Mouse (Mus musculus): Measurements from ENCODE around the gene Rhoh. TPM values are rescaled to one million over a fixed set of nuclear protein-coding genes. Genes with fewer than 3 reads are reported as not detected.

Gene Rhoh
- polyA plus RNA-seq, 1 experiment from 2014 or later, result 0.93 TPM

DNA sequence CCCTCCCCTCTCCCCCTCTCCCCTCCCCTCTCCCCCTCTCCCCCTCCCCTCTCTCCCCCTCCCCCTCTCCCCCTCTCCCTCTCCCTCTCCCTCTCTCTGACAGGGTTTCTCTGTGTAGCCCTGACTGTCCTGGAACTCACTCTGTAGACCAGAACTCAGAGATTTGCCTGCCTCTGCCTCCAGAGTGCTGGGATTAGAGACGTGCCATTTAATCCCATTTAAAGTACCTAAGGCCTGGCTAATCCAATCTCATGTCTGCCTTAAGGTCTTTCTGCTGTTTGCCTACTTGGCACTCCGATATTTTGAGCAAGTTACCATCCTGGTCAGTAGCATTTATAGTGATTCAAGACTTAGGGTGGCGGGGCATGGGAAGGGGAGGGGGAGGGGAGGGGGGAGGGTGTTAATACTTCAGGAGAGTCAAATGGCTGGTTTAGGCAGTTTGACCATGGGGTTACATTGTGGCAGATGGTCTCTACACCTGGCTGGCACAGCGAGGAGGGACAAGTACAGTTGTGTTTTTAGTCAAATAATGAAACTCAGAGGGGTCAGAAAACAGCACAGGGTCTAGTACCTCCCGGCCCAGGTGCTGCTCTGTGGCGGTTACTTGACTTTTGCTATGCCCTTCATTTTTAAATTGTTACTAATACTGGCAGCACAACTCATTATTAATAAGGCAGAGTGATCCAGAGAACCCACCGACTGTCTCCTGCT is 1.4 kb downstream of the Rhoh start:
- Histone ChIP-seq H3K4me3 (no peak overlapping the region), H3K4me2 (replicated peaks) (no peak overlapping the region), H3K27ac (no peak overlapping the region), H3K27me3 (no peaks in the 10 kb centered on the region), H3K36me3 (no peaks in the 10 kb centered on the region), H3K9me3 (no peaks in the 10 kb centered on the region), H3K4me1 (peaks cover 13% of the 10 kb centered on the region; the same call in 1 of the 2 replicates), H3K9ac (no peak overlapping the region)
- WGBS, result 92% methylated on average over 7 of the region's 7 CpGs
- no peak for ATAC-seq (ENCODE audit: low FRiP score, low read depth)

DNA sequence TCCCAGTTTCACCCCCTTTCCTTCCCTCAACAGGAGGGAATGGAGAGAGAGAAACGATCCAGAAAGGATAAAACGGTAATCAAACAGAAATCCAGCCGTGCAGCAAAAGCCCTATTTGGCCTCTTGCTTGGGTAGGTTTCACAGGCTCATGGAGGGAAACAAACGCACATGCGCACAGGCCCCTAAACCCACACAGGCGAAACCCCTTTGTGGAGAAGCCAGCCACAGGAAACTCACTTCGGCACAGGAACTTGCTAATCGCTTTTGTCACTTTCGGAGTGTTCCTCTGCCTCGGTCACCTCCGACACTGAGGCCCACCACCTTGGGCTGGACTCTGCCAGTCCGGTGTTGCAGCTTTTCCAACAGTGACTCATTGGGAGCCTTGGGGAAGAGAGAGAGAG is 2.3 kb downstream of the Rhoh start:
- no peak for ATAC-seq (ENCODE audit: low FRiP score, low read depth)
- no peak overlapping the region for H3K9ac ChIP-seq
- H3K4me3 ChIP-seq, result no peak overlapping the region
- no peak overlapping the region for H3K4me2 ChIP-seq (replicated peaks)
- H3K36me3 ChIP-seq, result no peaks in the 10 kb centered on the region
- WGBS, result 83% methylated on average over 12 of the region's 12 CpGs
- no peaks in the 10 kb centered on the region for H3K9me3 ChIP-seq
- no peaks in the 10 kb centered on the region for H3K27me3 ChIP-seq
- H3K27ac ChIP-seq, result no peak overlapping the region
- H3K4me1 ChIP-seq, result peaks cover 13% of the 10 kb centered on the region; the same call in 1 of the 2 replicates

DNA sequence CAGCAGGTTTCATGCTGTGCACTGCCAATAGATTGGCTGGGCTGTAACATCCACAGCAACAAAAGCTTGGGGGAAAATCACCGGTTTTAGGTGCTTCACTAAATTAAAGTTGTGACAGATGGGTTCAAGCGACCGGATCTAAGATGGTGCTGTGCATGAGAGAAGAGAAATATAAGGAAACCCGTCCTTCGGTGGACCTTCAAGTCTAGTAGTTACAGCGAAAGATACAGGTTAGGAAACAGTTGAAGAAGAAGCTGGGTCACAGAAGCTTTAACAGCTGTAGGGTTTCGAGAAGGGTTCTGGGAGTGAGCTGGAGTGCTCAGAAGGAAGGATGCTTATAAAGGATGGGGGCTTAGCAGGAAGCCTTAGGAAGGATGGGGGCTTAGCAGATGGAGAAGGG is 3.5 kb downstream of the Rhoh start:
- Histone ChIP-seq H3K27me3 (no peaks in the 10 kb centered on the region), H3K9me3 (no peaks in the 10 kb centered on the region), H3K4me3 (no peak overlapping the region), H3K9ac (no peak overlapping the region), H3K4me2 (replicated peaks) (no peak overlapping the region), H3K27ac (no peak overlapping the region), H3K4me1 (0 out of 2 replicates have a peak, but pooled peaks cover 3% of the 10 kb centered on the region), H3K36me3 (no peaks in the 10 kb centered on the region)
- 92% methylated on average over 7 of the region's 7 CpGs for WGBS
- no peak for ATAC-seq (ENCODE audit: low FRiP score, low read depth)

DNA sequence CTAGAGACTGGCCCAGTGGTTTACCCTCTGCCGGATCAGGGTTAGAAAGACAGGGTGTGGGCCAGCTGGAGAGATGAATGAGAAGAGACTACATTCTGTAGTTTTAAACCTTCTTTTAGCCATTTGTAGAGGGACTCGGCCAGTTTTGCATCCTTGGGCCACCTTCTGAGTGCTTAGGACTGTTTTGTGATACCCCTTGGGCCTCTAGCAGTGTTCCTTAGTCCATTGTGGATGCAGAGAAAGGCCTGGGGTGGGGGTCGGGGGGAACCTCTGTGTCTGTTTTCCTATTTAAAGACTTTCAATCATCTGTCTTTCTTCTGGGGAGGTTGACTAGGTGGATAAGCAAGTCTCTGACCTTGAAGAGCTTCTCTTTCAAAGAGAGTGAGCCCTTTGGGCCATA is 3.9 kb downstream of the Rhoh start:
- Histone ChIP-seq H3K9me3 (no peaks in the 10 kb centered on the region), H3K4me3 (no peak overlapping the region), H3K4me1 (no peaks in the 10 kb centered on the region), H3K4me2 (replicated peaks) (no peak overlapping the region), H3K27me3 (no peaks in the 10 kb centered on the region), H3K9ac (no peak overlapping the region), H3K27ac (no peak overlapping the region), H3K36me3 (no peaks in the 10 kb centered on the region)
- WGBS, result 81% methylated on average over 3 of the region's 3 CpGs
- no peak for ATAC-seq (ENCODE audit: low FRiP score, low read depth)

DNA sequence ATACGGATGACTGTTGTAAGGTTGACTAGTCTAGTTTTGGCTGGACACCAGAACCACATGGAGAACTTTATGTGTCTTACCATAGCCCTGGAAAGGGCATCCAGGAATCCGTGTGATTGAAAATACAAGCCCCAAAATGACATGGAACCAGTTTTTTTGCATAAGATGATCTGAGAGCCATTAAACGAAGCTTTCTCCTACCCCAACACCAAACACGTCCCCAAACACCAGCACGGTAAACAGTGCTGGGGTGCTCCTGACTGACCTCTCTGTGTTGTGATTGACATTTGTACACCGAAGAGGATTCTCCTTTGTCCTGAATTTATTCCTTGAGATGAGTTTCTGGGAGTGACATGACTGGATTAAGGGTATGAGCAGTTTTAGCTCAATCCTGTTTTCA is 5.6 kb downstream of the Rhoh start:
- no peaks in the 10 kb centered on the region for H3K27me3 ChIP-seq
- H3K36me3 ChIP-seq, result no peaks in the 10 kb centered on the region
- H3K4me2 ChIP-seq (replicated peaks), result no peak overlapping the region
- H3K4me1 ChIP-seq, result no peaks in the 10 kb centered on the region
- 87% methylated on average over 6 of the region's 6 CpGs for WGBS
- no peak for ATAC-seq (ENCODE audit: low FRiP score, low read depth)
- no peak overlapping the region for H3K27ac ChIP-seq
- no peak overlapping the region for H3K4me3 ChIP-seq
- no peak overlapping the region for H3K9ac ChIP-seq
- H3K9me3 ChIP-seq, result no peaks in the 10 kb centered on the region

DNA sequence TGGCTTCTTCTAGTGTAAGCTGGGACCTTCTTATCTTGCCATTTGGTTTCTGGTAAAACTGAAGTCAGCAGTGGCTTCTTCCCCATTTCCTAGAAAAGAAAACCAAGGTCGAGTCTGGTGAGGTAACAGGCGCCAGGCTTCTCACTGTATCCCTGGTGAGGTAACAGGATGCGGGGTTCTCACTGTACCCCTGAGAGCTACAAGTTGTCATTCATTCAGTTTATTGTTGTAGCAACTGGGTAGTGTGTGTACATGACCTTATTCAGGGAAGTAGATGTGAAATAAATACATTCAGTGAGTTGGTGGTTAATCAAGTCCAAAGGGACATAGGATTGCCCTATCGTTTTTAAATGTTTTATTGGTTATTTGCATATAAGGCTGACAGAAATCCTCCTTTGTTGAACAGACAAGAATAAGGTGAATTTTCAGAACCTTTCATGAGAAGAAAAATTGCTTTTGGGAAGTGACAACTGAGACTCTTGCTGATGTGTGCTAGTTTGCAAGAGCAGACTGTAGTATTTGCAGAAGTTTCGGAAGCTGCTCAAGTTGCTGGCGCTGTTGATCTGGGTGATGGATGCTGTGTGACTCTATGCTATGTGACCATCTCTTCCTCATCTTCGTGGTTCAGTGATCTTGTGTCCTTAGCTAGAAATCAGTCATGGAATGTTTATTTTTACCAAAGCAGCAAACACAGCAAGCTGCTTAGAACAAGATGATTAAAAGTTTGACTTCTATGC is 6.5 kb downstream of the Rhoh start:
- ATAC-seq (ENCODE audit: low FRiP score, low read depth), result no peak
- WGBS, result 78% methylated on average over 7 of the region's 7 CpGs
- Histone ChIP-seq H3K9ac (no peak overlapping the region), H3K27ac (no peak overlapping the region), H3K9me3 (no peaks in the 10 kb centered on the region), H3K4me1 (peaks cover 5% of the 10 kb centered on the region; the same call in 1 of the 2 replicates), H3K27me3 (no peaks in the 10 kb centered on the region), H3K4me3 (no peak overlapping the region), H3K4me2 (replicated peaks) (no peak overlapping the region), H3K36me3 (no peaks in the 10 kb centered on the region)

DNA sequence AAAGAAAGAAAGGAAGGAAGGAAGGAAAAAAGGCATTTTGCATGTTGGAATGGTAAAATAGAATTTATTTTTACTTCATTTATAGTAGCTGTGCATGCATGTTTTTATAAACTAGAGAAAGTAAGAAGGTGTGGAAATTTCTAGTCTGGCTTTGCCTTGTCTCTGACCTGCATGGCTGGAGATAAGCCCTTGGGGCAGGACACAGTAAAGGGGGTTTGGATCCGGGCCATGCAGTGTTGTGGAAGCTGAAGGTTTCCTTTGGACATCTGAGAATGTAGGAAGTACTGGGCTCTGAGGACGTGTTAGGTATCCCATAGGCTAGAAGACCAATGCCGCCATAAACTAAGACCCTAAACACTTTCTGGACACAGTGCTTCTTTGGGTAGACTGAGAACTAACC is 7.4 kb downstream of the Rhoh start:
- no peak overlapping the region for H3K9ac ChIP-seq
- WGBS, result 61% methylated on average over 3 of the region's 3 CpGs
- H3K27me3 ChIP-seq, result no peaks in the 10 kb centered on the region
- H3K4me3 ChIP-seq, result no peak overlapping the region
- no peak for ATAC-seq (ENCODE audit: low FRiP score, low read depth)
- no peaks in the 10 kb centered on the region for H3K36me3 ChIP-seq
- H3K9me3 ChIP-seq, result no peaks in the 10 kb centered on the region
- H3K4me1 ChIP-seq, result peaks cover 5% of the 10 kb centered on the region; the same call in 1 of the 2 replicates
- H3K4me2 ChIP-seq (replicated peaks), result no peak overlapping the region
- no peak overlapping the region for H3K27ac ChIP-seq

DNA sequence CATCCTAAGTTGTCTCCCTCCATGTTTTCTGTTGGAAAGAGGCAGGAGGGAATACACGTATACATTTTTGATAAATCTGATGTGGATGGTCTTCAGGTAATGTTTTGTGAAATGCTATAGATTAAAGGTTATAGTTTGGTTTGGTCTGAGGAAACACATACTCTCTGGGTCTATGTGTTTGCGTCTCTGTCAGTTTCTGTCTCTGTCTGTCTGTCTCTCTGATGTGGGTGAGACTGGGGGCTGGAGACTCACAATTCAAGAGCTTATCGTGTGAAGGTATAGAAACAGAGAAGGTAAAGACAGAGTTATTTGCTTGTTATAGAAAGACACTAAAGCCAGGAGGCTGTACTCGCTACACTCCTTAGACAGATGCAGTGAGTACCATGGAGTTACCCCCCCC is 8.6 kb downstream of the Rhoh start:
- 83% methylated on average over 4 of the region's 4 CpGs for WGBS
- Histone ChIP-seq H3K4me3 (no peak overlapping the region), H3K27ac (no peak overlapping the region), H3K36me3 (no peaks in the 10 kb centered on the region), H3K27me3 (no peaks in the 10 kb centered on the region), H3K4me1 (peaks cover 5% of the 10 kb centered on the region; the same call in 1 of the 2 replicates), H3K9me3 (no peaks in the 10 kb centered on the region), H3K9ac (no peak overlapping the region), H3K4me2 (replicated peaks) (no peak overlapping the region)
- ATAC-seq (ENCODE audit: low FRiP score, low read depth), result no peak

DNA sequence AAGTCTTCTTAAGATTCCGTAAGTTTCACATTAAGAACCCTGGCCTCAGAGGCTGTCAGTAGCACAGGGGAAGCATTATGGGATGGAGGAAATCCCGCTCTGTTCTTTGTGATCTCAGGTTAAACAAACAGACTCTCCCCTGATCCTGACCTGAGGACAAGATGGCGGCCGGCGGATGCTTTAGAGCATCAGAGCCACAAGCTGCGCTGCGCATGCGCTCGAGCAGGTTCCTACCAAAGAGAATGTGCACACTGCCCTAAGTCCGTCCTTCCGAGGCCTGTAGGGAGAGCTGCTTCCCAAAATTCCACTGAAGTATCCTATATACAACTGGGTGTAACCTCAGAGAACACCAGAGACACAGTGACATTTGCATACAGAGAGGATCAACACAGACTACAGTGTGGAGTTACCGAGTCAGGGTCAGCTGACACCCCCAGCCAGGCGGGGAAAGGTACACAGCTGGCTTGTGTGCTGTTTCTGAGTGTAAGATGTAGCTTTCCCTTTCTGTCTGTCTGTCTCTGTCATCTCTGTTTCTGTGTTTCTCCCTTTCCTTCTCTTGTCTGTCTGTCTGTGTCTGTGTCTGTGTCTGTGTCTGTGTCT is 10.4 kb downstream of the Rhoh start:
- Histone ChIP-seq H3K4me3 (no peak overlapping the region), H3K4me2 (replicated peaks) (no peak overlapping the region), H3K4me1 (peaks cover 5% of the 10 kb centered on the region; the same call in 1 of the 2 replicates), H3K9me3 (no peaks in the 10 kb centered on the region), H3K27ac (no peak overlapping the region), H3K27me3 (no peaks in the 10 kb centered on the region), H3K9ac (no peak overlapping the region), H3K36me3 (no peaks in the 10 kb centered on the region)
- WGBS, result 85% methylated on average over 13 of the region's 13 CpGs
- ATAC-seq (ENCODE audit: low FRiP score, low read depth), result no peak

DNA sequence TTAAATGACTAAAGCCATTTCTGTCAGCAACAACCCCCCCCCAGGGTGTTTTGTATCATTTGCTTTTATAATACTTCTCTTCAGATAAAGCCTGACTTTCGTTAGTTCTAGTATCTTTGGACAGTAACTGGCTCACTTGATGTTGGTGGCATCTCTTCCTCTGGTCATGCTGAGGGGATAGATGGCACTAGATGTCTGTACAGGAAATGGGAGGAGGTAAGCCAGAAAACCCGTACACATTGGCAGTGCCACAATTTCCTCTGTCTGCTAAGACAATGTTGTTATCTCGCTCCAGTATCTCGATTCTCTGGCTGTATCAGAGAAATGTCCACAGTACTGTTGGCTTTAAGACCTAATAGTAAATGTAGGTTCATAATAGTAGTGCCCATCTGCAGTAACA is 12.2 kb downstream of the Rhoh start:
- Histone ChIP-seq H3K27me3 (no peaks in the 10 kb centered on the region), H3K4me1 (peaks cover 5% of the 10 kb centered on the region; the same call in 1 of the 2 replicates), H3K4me2 (replicated peaks) (no peak overlapping the region), H3K9ac (no peak overlapping the region), H3K27ac (no peak overlapping the region), H3K9me3 (no peaks in the 10 kb centered on the region), H3K4me3 (no peak overlapping the region), H3K36me3 (no peaks in the 10 kb centered on the region)
- whole genome bisulfite sequencing, result 84% methylated on average over 4 of the region's 4 CpGs
- ATAC-seq (ENCODE audit: low FRiP score, low read depth), result no peak

DNA sequence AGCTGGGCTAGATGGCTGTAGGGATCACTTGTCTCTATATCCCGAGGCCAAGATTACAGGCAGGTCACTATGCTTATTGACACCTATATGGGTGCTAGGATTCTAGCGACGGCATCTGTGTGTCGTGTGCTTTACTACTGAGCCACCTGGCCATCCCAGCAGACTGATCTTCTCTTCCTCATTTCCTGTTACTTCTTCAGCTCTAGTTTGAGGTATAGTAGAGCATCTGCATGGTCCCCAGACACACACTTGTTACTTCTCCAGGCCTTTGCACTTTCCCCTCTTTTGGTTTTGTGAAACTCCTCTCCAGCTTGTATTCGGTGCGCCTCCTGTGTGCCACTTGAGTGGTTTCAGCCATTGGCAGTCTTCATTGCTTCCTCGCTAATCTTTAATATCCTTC is 14.3 kb downstream of the Rhoh start:
- Histone ChIP-seq H3K36me3 (no peaks in the 10 kb centered on the region), H3K4me2 (replicated peaks) (no peak overlapping the region), H3K4me1 (peaks cover 5% of the 10 kb centered on the region; the same call in 1 of the 2 replicates), H3K27ac (no peak overlapping the region), H3K9me3 (no peaks in the 10 kb centered on the region), H3K4me3 (no peak overlapping the region), H3K9ac (no peak overlapping the region), H3K27me3 (no peaks in the 10 kb centered on the region)
- no peak for ATAC-seq (ENCODE audit: low FRiP score, low read depth)
- WGBS, result 88% methylated on average over 7 of the region's 7 CpGs

DNA sequence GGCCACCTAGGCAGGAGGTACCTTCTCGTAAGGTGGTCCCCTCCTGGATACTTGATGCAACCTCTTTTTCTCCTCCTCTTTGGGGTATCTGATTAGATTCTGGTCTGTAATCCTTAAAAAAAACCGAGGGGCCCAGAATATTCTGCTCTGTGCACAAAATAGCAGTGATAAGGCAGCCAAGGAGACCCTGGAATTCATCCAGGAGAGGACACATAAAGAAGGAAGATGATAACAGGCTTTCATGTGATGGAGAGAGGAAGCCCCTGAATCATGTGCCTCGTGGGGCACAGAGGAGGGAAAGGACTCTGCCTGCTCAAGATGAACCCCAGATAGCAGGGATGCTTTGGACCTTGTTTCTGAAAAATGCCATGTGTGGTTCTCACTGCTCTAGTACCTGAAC is 17.4 kb downstream of the Rhoh start:
- H3K4me1 ChIP-seq, result no peaks in the 10 kb centered on the region
- H3K27me3 ChIP-seq, result no peaks in the 10 kb centered on the region
- H3K9ac ChIP-seq, result no peak overlapping the region
- 64% methylated on average over 3 of the region's 3 CpGs for WGBS
- H3K36me3 ChIP-seq, result no peaks in the 10 kb centered on the region
- H3K4me2 ChIP-seq (replicated peaks), result no peak overlapping the region
- no peaks in the 10 kb centered on the region for H3K9me3 ChIP-seq
- H3K4me3 ChIP-seq, result no peak overlapping the region
- ATAC-seq (ENCODE audit: low FRiP score, low read depth), result no peak
- H3K27ac ChIP-seq, result no peak overlapping the region

All from limb, embryonic 13.5 days (tissue).